Mouse (Mus musculus) midbrain, embryonic 13.5 days (tissue): Measurements from ENCODE around the gene Olfr649. TPM values are rescaled to one million over a fixed set of nuclear protein-coding genes. Genes with fewer than 3 reads are reported as not detected.

Experiments used
- ATAC-seq: fragments of 200-750 bp; cut with Nextera tagmentation; 2 replicates; pipeline ENCODE4 v1.8.0; 2017; ENCODE audit warnings: mild to moderate bottlenecking, moderate TSS enrichment, moderate library complexity
- H3K27ac ChIP-seq: fragments of 300-500 bp; sonication (generic); 2 replicates; pipeline ENCODE4 v1.5.1; 2015; ENCODE audit warnings: inconsistent platforms, mild to moderate bottlenecking, moderate library complexity
- H3K27me3 ChIP-seq: fragments of 300-500 bp; sonication (generic); 2 replicates; pipeline ENCODE4 v1.6.1; 2015; ENCODE audit warnings: mild to moderate bottlenecking, inconsistent platforms
- H3K36me3 ChIP-seq: fragments of 300-500 bp; sonication (generic); 2 replicates; pipeline ENCODE4 v1.6.1; 2015; ENCODE audit warnings: mild to moderate bottlenecking, inconsistent platforms
- H3K4me1 ChIP-seq: fragments of 300-500 bp; sonication (generic); replicated peaks from 2 replicates; pipeline ENCODE4 v1.6.1; 2015; ENCODE audit warnings: inconsistent platforms
- H3K4me2 ChIP-seq: fragments of 300-500 bp; sonication (generic); replicated peaks from 2 replicates; pipeline ENCODE4 v1.6.1; 2015; ENCODE audit warnings: moderate library complexity, mild to moderate bottlenecking, inconsistent platforms
- H3K4me3 ChIP-seq: fragments of 300-500 bp; sonication (generic); replicated peaks from 2 replicates; pipeline ENCODE4 v1.5.1; 2015; ENCODE audit warnings: mild to moderate bottlenecking, inconsistent platforms
- H3K9ac ChIP-seq: fragments of 300-500 bp; sonication (generic); replicated peaks from 2 replicates; pipeline ENCODE4 v1.6.1; 2015; ENCODE audit warnings: mild to moderate bottlenecking, inconsistent platforms
- H3K9me3 ChIP-seq: fragments of 300-500 bp; sonication (generic); 2 replicates; pipeline ENCODE4 v1.6.1; 2016; ENCODE audit warnings: mild to moderate bottlenecking, inconsistent platforms
- WGBS: fragments of 180-500 bp; shearing (Covaris S2); methylation state at CpG from one replicate; pipeline ENCODE4 v1.1.7; 2015; 5-methylcytosine and 5-hydroxymethylcytosine counted together
- polyA plus RNA-seq: library from polyadenylated mRNA; unstranded; fragments of >200 nt; fragmentation: Nextera tagmentation; extraction: Ambion mirVana; gene quantifications from 2 replicates; pipeline ENCODE4 v1.2.1, GENCODE M21; 2015

Olfr649 gene
- polyA plus RNA-seq, 1 experiment from 2014 or later = not detected

DNA sequence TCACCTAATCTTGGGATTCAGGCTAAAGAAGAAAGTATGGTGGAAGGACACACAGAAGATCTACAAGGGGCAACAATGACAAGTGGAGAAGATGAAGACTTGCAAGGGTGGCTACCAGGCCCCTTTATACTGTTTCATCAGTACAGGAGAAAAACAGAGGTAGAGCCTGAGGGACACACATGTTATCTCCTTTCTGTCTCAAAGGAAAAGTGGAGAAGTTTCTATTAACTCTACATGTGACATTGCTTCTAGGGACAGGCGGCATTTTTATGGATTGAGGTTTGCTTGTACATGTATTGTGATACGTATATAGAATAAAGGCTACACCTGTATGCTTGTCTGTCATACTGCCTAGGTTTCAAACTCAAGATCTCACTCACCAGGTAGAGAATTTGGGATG, 12.5 kb downstream of the Olfr649 start, which contains the start of gene Olfr648:
Gene Olfr648 (minus strand): TSS at position 101 of the 400 bp plus-strand sequence.
- no peaks in the 10 kb centered on the region for H3K36me3 ChIP-seq
- 96% methylated on average over 2 of the region's 2 CpGs for WGBS
- H3K9me3 ChIP-seq = no peaks in the 10 kb centered on the region
- H3K4me1 ChIP-seq = no peaks in the 10 kb centered on the region
- H3K4me3 ChIP-seq = no peak within 1 kb of the TSS
- H3K4me2 ChIP-seq = no peak within 1 kb of the TSS
- no peak within 1 kb of the TSS for H3K27ac ChIP-seq
- no peak within 1 kb of the TSS for H3K9ac ChIP-seq
- no peaks in the 10 kb centered on the region for H3K27me3 ChIP-seq
- ATAC-seq = no peak

DNA sequence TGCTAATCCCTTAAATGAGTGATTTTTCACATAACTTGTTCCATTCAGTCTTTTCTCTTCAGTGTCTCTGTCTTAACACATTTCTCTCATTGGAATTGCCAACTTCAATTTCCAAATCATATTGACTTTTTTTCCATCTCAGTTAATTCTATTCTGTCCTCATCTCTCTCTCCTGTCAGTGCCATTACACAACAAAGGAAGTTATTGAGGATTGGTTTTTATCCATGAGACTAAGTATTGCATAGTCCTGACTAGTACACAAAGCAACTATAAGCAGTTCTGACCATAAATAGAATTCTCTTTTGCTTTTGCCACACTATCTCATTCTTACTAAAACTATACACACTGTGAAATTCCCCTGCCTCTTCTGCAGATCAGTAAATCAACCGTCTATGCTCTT, 16.7 kb downstream of the Olfr649 start:
- Histone ChIP-seq H3K4me2 (no peak overlapping the region), H3K36me3 (no peaks in the 10 kb centered on the region), H3K27ac (no peak overlapping the region), H3K27me3 (no peaks in the 10 kb centered on the region), H3K9me3 (no peaks in the 10 kb centered on the region), H3K9ac (no peak overlapping the region), H3K4me1 (no peaks in the 10 kb centered on the region), H3K4me3 (no peak overlapping the region)
- ATAC-seq = no peak
- WGBS = 65% methylated on average over 1 of the region's 1 CpGs

DNA sequence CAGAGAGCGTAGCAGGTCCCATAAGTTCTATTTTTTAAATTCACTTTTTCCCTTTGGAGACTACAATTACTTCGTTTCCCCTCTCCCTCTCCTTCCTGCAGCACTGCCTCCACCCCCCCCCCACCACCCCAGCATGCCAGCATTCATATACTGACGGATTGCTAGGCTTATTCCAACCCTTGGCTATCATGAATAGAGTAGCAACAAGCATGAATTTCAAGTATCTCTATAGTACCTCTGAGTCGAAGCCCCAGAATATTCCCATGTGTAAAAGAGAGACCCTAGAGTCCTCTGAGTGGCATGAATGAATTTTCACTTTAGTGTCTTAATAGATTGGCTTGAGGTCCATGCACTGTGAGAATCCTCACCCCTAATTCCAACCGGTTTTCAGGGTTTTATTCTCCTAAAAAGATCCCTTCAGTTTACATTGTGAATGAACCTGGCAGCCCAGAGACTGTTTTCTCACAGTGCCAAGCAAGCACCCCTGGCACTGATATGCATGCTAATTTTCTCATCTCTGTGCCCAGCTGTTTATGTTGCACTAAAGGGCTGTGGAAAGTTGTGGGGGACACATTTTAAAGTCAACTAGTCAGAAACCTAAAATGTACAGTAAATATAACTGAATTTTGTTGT, 17.2 kb downstream of the Olfr649 start:
- no peak for ATAC-seq
- no peak overlapping the region for H3K4me2 ChIP-seq
- H3K4me1 ChIP-seq = no peaks in the 10 kb centered on the region
- H3K9me3 ChIP-seq = no peaks in the 10 kb centered on the region
- no peaks in the 10 kb centered on the region for H3K36me3 ChIP-seq
- WGBS = 65% methylated on average over 5 of the region's 5 CpGs
- no peaks in the 10 kb centered on the region for H3K27me3 ChIP-seq
- no peak overlapping the region for H3K4me3 ChIP-seq
- no peak overlapping the region for H3K27ac ChIP-seq
- no peak overlapping the region for H3K9ac ChIP-seq

DNA sequence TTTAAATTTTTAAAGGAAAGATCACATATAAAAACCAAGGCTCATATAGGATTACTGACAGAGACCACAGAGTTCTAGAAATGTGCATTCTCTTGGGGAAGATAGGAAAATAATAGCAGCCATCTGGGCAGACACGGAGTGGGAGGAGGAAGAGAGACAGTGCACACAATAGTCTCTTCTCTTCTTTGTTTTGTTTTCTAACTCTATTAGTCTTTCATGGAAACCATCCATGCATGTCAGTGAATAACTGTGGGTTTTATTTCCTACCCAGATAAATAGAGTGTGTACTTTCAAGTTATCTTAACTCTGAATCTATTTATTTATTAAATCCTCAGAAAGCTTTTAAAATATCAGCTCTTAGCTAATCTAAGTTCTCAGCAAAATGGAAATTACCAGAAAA, 20.7 kb downstream of the Olfr649 start:
- Histone ChIP-seq H3K27ac (no peak overlapping the region), H3K9ac (no peak overlapping the region), H3K27me3 (no peaks in the 10 kb centered on the region), H3K4me2 (no peak overlapping the region), H3K4me1 (no peaks in the 10 kb centered on the region), H3K4me3 (no peak overlapping the region), H3K36me3 (no peaks in the 10 kb centered on the region), H3K9me3 (no peaks in the 10 kb centered on the region)
- ATAC-seq = no peak
- 12% methylated on average over 1 of the region's 1 CpGs for WGBS

DNA sequence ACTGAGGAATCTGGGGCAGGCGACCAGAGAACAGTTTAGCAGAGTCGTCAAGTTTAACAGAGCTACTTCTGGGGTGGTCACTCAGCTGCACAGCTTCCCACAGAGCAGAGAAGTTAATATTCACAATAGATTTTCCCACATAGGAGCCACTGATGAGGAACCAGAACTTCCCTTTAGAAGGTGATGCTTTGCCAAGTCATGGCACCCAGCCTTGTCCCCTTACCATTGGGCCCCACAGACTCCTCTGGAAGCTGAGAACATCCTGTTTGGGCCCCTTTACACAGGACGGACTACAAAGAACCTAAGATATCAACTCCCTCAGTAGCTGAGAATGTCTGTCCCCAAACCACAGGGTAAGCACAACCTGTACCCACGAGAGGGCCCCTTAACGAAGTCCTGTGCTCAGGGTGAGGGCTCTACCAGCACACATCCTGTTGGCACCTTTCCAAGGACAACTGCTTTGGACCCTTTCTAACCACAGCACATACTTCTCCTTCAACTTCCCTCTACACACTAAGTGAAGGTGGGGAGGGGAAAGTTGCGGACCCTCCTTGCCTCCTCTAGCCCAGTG, 26.1 kb downstream of the Olfr649 start:
- Histone ChIP-seq H3K27me3 (no peaks in the 10 kb centered on the region), H3K9me3 (no peaks in the 10 kb centered on the region), H3K36me3 (no peaks in the 10 kb centered on the region), H3K27ac (no peak overlapping the region), H3K4me2 (no peak overlapping the region), H3K4me1 (no peaks in the 10 kb centered on the region), H3K9ac (no peak overlapping the region), H3K4me3 (no peak overlapping the region)
- ATAC-seq = no peak
- 86% methylated on average over 6 of the region's 6 CpGs for WGBS

DNA sequence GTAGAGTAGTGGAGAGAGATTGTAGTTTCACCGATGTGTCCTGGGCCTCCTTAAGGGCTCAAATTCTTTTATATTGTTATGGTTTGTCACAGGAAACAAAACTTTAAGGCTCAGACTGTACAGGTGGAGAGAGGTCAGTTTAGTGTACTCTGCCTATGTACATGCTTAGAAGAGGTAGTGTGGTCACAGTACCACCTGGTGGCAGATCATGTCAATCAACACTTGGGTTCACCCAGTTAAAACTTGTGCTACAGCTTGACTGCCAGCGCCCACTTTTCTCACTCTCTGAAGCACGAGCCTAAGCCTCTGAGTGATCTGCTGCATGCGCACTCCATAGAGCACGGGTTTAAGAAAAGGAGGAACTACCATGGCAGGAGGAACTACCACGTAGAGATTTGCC, 28.7 kb downstream of the Olfr649 start:
- Histone ChIP-seq H3K27me3 (no peaks in the 10 kb centered on the region), H3K9ac (no peak overlapping the region), H3K27ac (no peak overlapping the region), H3K4me3 (no peak overlapping the region), H3K4me2 (no peak overlapping the region), H3K9me3 (no peaks in the 10 kb centered on the region), H3K36me3 (no peaks in the 10 kb centered on the region), H3K4me1 (no peaks in the 10 kb centered on the region)
- ATAC-seq = no peak
- WGBS = 89% methylated on average over 6 of the region's 6 CpGs

DNA sequence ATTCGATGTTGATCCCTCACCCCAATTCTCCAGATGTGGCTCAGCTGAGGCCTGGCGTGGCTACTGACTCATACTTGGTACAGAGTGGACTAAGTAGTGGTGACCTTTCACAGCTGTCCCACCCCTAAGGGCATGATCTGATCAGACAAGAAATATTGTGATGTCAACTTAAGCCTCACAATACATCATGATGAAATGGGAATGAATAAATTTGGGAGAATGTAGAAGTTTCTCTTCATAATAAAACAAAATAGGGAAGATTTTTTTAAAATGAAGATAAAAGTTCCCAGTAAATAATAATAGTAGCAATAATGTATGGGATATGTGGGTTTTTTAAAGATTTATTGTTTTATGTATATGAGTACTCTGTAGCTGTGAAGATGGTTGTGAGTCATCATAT, 45.3 kb downstream of the Olfr649 start, which contains the start of gene Ubqlnl:
Gene Ubqlnl (minus strand): TSS at position 101 of the 400 bp plus-strand sequence.
- no peak for ATAC-seq
- H3K9ac ChIP-seq = no peak within 1 kb of the TSS
- no peaks in the 10 kb centered on the region for H3K9me3 ChIP-seq
- no peak within 1 kb of the TSS for H3K4me3 ChIP-seq
- H3K4me2 ChIP-seq = no peak within 1 kb of the TSS
- H3K4me1 ChIP-seq = no peaks in the 10 kb centered on the region
- 79% methylated on average over 2 of the region's 2 CpGs for WGBS
- H3K36me3 ChIP-seq = no peaks in the 10 kb centered on the region
- no peaks in the 10 kb centered on the region for H3K27me3 ChIP-seq
- H3K27ac ChIP-seq = no peak within 1 kb of the TSS

DNA sequence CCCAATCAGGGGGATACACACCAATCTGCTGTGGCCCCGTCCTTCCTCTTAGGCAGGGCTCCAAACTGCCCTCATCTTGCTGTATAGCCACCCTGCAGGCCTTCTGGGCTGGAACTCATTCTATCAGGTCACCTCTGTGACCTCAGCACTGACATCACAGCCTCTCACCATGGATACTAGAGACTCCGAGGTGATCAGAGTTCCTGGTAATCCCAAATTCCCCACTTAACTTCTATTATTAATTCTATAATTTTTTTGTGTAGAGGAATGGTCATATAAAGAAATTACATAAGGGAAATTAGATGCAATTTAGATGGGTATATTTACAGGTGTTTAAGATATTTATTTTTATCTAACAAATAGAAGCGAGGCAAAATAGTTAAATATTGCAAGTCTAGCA, 52.6 kb downstream of the Olfr649 start, which contains the start of gene Ubqln3:
Gene Ubqln3 (minus strand): TSS at position 101 of the 400 bp plus-strand sequence.
- Histone ChIP-seq H3K9me3 (no peaks in the 10 kb centered on the region), H3K9ac (no peak within 1 kb of the TSS), H3K4me1 (no peaks in the 10 kb centered on the region), H3K27me3 (no peaks in the 10 kb centered on the region), H3K4me2 (no peak within 1 kb of the TSS), H3K27ac (no peak within 1 kb of the TSS), H3K36me3 (no peaks in the 10 kb centered on the region), H3K4me3 (no peak within 1 kb of the TSS)
- 71% methylated on average over 3 of the region's 3 CpGs for WGBS
- ATAC-seq = no peak

Other genes with a start within 250 kb of the Olfr649 start
- gene Olfr635, start 224.8 kb downstream of the Olfr649 start, polyA plus RNA-seq = 0.03 TPM in 1 of 2 replicates, not detected in the other
- gene Olfr638, start 197.2 kb downstream of the Olfr649 start, polyA plus RNA-seq = not detected in 2 replicates
- gene Olfr639, start 178.7 kb downstream of the Olfr649 start, polyA plus RNA-seq = 0.03 TPM in 1 of 2 replicates, not detected in the other
- gene Olfr640, start 170.4 kb downstream of the Olfr649 start, polyA plus RNA-seq = not detected in 2 replicates
- not detected in 2 replicates for gene Olfr641, start 160.5 kb downstream of the Olfr649 start, polyA plus RNA-seq
- gene Olfr642, start 143.3 kb downstream of the Olfr649 start, polyA plus RNA-seq = not detected in 2 replicates
- gene 4930516K23Rik, start 134.5 kb downstream of the Olfr649 start, polyA plus RNA-seq = not detected in 2 replicates
- not detected in 2 replicates for gene Olfr644, start 124.1 kb downstream of the Olfr649 start, polyA plus RNA-seq
- not detected in 2 replicates for gene Olfr645, start 110.5 kb downstream of the Olfr649 start, polyA plus RNA-seq
- not detected in 2 replicates for gene Olfr646, start 91.1 kb downstream of the Olfr649 start, polyA plus RNA-seq
- not detected in 2 replicates for gene Ubqln5, start 66.2 kb downstream of the Olfr649 start, polyA plus RNA-seq
- not detected in 2 replicates for gene Olfr643, start 58.6 kb downstream of the Olfr649 start, polyA plus RNA-seq
- not detected in 2 replicates for gene Ubqln3, start 52.7 kb downstream of the Olfr649 start, polyA plus RNA-seq
- gene Ubqlnl, start 45.4 kb downstream of the Olfr649 start, polyA plus RNA-seq = not detected in 2 replicates
- not detected in 2 replicates for gene Olfm5, start 31.2 kb downstream of the Olfr649 start, polyA plus RNA-seq
- 0.26 and 0.46 TPM in 2 replicates for gene Olfr648, start 12.6 kb downstream of the Olfr649 start, polyA plus RNA-seq
- gene Trim6, start 22.8 kb upstream of the Olfr649 start, polyA plus RNA-seq = 0.32 and 0.59 TPM in 2 replicates
- 0.46 and 0.75 TPM in 2 replicates for gene Trim34a, start 48.5 kb upstream of the Olfr649 start, polyA plus RNA-seq
- not detected in 2 replicates for gene Trim5, start 92.1 kb upstream of the Olfr649 start, polyA plus RNA-seq
- 1.4 and 2.0 TPM in 2 replicates for gene Trim12a, start 119.5 kb upstream of the Olfr649 start, polyA plus RNA-seq
- not detected in 2 replicates for gene Trim34b, start 133.5 kb upstream of the Olfr649 start, polyA plus RNA-seq
- gene Trim12c, start 157.4 kb upstream of the Olfr649 start, polyA plus RNA-seq = 1.1 and 1.5 TPM in 2 replicates
- gene Trim30b, start 173.9 kb upstream of the Olfr649 start, polyA plus RNA-seq = not detected in 2 replicates
- gene Trim30c, start 204.9 kb upstream of the Olfr649 start, polyA plus RNA-seq = not detected in 2 replicates